Mouse (Mus musculus) gastrocnemius, adult 8-10 months (tissue): ENCODE results near the gene Exd2. TPM values are rescaled to one million over a fixed set of nuclear protein-coding genes. Genes with fewer than 3 reads are reported as not detected.

Experiments used
- DNase-seq, 2 experiments: peaks; one replicate each; pipeline ENCODE4 v3.0.0; 2022; ENCODE audit warnings: low spot score in 2 of 2
- total RNA-seq, 4 experiments: library from RNA; stranded (reverse); gene quantifications; 2 replicates each; pipeline ENCODE4 v1.2.4; 2022

Exd2 gene
- total RNA-seq, 4 experiments from 2014 or later = 30.6 to 39.1 (median 34.5) TPM

DNA sequence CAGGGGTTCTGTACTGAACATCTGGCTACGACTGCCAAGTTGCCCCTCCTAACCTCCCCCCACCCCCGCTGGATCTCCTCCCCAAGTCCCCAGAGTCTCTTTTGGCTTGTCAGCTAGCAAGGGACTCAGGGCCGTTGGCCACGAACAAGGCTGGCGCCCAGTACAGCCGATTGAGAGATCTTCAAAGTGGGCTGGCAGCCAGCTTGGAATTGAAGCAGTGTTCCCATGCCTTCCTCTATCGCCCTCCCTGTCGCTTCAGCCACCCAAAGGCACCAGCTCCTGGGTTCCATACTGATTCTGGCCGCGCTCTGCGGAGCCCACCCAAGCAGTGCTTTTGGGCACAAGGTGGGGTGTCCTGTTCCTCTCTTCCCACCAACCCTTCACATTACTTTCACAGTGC is 86.8 kb downstream of the Exd2 start:
- DNase-seq = peak in 1 of 2 experiments; percentile 23

Other genes starting within 250 kb of the Exd2 start
- 1 to 10 TPM; 6.1 to 9.6 (median 7.4) TPM for gene Actn1, start 202.7 kb upstream of the Exd2 start, total RNA-seq
- 10 to 100 TPM; 45.9 to 66.0 (median 50.9) TPM for gene Dcaf5, start 26.5 kb upstream of the Exd2 start, total RNA-seq
- 1 to 10 TPM; 1.6 to 2.4 (median 1.8) TPM for gene Galnt16, start 55.2 kb downstream of the Exd2 start, total RNA-seq
- gene Slc39a9, start 180.8 kb downstream of the Exd2 start, total RNA-seq = 1 to 10 TPM; 5.7 to 9.3 (median 7.8) TPM
- 10 to 100 TPM; 15.8 to 25.7 (median 18.7) TPM for gene Erh, start 181.2 kb downstream of the Exd2 start, total RNA-seq
- gene Plekhd1, start 229.5 kb downstream of the Exd2 start, total RNA-seq = 1 to 10 TPM in 1 of 4 experiments, under 1 TPM in 2, not detected in 1; 0.27 to 1.0 (median 0.65) TPM